Mouse (Mus musculus) cerebellum, postnatal 10 days (tissue): ENCODE measurements at regions not wholly inside any gene's neighbourhood (a gene's known extent, or its start where the extent isn't known, plus 50 kb on each side); places are given as distances from the start of the nearest gene placed in this dataset.

Experiments
- DNase-seq, 2 experiments: peaks; one replicate each; pipeline ENCODE4 v3.0.0; 2021; ENCODE audit warnings: mixed read lengths in 2 of 2

- no peak for DNase-seq
These were observed 1251.1 kb upstream of the A1bg start for GRCm38 (mm10) chr15:62173633-62174543.

- no peak for DNase-seq
These were observed 1248.8 kb upstream of the A1bg start for GRCm38 (mm10) chr15:62171632-62172031.

- no peak for DNase-seq
These were observed 1248.4 kb upstream of the A1bg start for GRCm38 (mm10) chr15:62171167-62171566.

GRCm38 (mm10) chr15:62170337-62170736 lies 1247.5 kb upstream of the A1bg start:
- DNase-seq: no peak

- DNase-seq: no peak
These were observed 1246.8 kb upstream of the A1bg start for GRCm38 (mm10) chr15:62169591-62170019.

GRCm38 (mm10) chr15:62168958-62169590 lies 1246.3 kb upstream of the A1bg start:
- no peak for DNase-seq

- DNase-seq: no peak
These were observed 1245.7 kb upstream of the A1bg start for GRCm38 (mm10) chr15:62168522-62168921.

GRCm38 (mm10) chr15:62166786-62167185 lies 1244.0 kb upstream of the A1bg start:
- DNase-seq: no peak

- DNase-seq: no peak
These were observed 1243.2 kb upstream of the A1bg start for GRCm38 (mm10) chr15:62165826-62166500.

GRCm38 (mm10) chr15:62164766-62165410 lies 1242.1 kb upstream of the A1bg start:
- DNase-seq: no peak

GRCm38 (mm10) chr15:62163203-62163602 lies 1240.4 kb upstream of the A1bg start:
- no peak for DNase-seq

- DNase-seq: no peak
These were observed 1239.9 kb upstream of the A1bg start for GRCm38 (mm10) chr15:62162648-62163194.

GRCm38 (mm10) chr15:62161975-62162647 lies 1239.3 kb upstream of the A1bg start:
- DNase-seq: peak; percentile 78 to 88

- peak; percentile 81 to 89 for DNase-seq
These were observed 1238.2 kb upstream of the A1bg start for GRCm38 (mm10) chr15:62161061-62161460.

GRCm38 (mm10) chr15:62158875-62159675 lies 1236.3 kb upstream of the A1bg start:
- no peak for DNase-seq

GRCm38 (mm10) chr15:62157200-62158033 lies 1234.6 kb upstream of the A1bg start:
- DNase-seq: no peak

- no peak for DNase-seq
These were observed 1230.4 kb upstream of the A1bg start for GRCm38 (mm10) chr15:62153222-62153621.

- no peak for DNase-seq
These were observed 1229.3 kb upstream of the A1bg start for GRCm38 (mm10) chr15:62152133-62152532.

GRCm38 (mm10) chr15:62151690-62152089 lies 1228.9 kb upstream of the A1bg start:
- DNase-seq: no peak

- peak; percentile 68 to 72 for DNase-seq
These were observed 1227.5 kb upstream of the A1bg start for GRCm38 (mm10) chr15:62150296-62150695.
